Mouse (Mus musculus) embryo, embryonic 9.5 days (tissue): ENCODE measurements around the gene Bcar3.

Source experiments
- DNase-seq: peaks from one replicate; pipeline ENCODE4 v3.0.0-alpha.2; 2017; ENCODE audit errors: extremely low spot score

Bcar3 gene

DNA sequence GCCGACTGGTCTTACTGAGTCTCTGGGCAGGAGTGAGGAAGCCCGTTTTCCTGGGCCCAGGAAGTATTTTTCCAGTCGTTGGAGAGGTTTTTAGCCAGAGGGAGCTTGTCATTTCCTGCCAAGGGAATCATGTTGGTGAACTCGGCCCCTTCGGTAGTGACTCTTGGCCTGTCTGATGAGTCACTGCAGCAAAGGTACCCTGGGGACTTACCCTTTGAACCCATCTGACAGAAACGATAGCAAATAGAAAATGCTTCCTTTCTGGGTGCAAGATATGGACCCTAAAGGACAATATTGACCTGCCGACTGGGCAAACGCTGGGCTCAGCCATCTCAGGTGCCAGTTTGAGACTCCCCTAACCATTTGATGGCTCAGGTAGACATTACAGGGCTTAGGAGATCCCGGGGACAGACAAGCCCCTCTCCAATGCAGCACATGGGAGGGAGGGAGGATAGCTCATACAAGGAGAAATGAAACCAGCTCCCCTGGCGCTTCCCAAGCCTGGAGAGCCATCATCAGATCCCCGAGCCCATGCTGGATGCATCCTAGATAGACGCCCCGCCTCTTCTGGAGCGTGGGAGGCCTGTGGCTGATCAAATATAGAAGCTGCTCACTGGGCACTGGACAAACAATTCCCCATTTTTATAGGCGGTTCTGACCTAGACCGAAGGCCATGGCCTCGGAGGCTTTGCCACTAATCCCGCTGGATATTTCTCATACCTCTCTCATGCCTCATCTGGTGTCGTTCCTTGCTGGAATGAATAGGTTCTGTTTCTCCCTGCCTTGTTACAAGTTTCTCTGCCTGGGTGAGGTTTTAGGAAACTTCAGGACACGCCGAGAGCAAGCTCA, 188.2 kb downstream of the Bcar3 start:
- no peak for DNase-seq

DNA sequence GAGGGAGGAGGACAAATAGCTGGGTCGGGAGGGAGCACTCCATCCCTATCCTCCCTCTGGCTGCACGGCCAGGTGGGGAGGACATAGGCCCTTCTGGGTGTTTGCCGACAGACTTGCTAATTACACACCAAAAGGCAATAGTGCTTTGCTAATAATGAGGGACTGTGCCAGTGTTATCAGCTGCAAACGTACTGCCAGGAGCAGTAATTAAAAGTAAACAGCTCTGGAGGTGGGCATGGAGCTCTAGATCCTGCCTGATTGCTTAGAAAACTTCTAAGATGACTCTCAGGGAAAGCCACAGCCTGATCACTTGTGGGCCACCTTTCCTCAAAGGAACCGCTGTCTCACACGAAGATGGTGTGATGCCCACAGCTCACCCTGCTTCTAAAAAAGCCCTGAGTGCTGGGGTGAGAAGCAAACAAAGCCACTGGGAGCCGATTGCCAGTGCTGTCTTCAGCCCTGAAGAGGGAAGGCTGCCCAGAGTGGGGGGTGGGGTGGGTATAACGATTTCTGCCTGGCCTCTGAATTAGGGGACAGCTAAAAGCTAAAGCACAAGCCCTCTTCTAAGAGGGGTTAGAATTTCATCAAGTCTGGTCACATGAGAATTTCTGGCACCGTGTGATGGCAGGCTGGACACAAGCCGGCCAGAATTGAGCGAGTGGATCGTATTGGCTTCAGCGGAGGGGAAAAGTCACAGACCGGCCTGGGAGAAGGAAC, 189.3 kb downstream of the Bcar3 start:
- peak; percentile 32 for DNase-seq

DNA sequence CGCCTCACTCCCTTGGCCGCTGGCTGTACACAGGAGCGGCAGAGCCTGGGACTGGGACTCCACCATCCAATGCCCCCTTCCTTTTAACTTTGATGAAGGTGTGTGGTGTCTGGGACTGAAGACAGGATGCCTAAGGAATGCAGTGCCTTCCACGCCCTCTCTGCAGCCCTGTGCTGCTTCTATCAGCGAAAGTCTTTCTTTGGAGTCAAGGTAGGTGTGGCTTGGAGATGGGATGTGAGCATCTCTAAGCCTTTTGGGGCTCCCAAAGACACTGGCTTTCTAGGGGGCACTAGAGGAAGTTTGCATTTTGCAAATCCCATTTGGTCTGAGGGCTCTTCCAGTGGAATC, 189.8 kb downstream of the Bcar3 start:
- no peak for DNase-seq

DNA sequence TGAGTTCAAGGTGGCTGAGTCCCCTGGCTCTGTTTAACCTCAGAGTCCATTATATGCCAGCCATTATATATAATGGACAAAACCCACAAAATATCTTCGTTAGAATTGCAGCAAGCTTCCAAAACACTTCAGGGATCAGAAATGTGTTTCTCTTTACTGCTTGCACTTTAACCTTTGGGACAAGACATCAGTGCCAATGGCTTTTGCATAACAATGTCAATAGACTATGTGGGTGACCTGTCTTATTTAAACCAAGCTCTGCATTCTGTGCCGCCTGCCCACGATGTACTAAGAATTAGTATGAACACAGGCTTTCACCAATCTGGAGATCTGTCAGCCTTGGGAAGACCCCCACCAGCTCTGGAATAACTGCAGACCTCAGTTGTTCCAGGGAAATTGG, 190.4 kb downstream of the Bcar3 start:
- DNase-seq = no peak

DNA sequence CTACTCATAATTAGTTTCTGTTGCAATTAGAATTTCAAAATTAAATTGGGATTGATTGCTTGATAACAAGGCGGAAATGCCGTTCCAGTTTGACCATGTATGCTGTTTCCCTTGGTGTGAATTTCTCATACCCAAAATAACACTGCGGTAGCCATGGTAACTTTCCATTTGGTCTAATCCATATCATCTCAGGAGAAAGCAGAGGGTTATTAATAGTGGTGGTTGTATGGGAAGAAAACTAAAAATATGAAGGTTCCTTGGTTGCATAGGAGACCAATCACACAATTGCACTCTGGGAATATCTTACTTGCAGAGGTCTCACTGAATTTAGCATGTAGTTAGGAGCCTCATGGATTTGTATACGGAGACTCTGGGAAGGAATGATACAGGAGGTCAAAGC, 191.8 kb downstream of the Bcar3 start:
- no peak for DNase-seq

DNA sequence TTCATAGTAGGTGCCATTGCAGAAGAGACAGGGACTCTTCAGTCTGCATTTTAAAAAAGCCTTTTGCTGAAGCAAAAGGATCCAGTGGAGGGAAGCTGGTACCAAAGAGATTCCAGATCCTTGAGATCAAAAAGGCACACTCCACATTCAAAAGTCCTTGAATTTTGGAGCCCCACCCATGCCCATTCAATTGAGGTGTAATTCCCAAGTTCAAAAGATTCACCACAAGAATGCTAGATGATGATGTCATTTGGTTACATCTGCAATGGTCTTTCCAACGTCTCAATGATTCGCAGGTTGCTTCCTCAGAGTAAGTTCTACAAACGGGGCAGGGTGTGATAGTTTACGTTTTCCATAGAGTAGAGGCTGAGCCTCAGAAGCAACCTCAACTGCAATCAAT, 192.3 kb downstream of the Bcar3 start:
- DNase-seq = no peak

DNA sequence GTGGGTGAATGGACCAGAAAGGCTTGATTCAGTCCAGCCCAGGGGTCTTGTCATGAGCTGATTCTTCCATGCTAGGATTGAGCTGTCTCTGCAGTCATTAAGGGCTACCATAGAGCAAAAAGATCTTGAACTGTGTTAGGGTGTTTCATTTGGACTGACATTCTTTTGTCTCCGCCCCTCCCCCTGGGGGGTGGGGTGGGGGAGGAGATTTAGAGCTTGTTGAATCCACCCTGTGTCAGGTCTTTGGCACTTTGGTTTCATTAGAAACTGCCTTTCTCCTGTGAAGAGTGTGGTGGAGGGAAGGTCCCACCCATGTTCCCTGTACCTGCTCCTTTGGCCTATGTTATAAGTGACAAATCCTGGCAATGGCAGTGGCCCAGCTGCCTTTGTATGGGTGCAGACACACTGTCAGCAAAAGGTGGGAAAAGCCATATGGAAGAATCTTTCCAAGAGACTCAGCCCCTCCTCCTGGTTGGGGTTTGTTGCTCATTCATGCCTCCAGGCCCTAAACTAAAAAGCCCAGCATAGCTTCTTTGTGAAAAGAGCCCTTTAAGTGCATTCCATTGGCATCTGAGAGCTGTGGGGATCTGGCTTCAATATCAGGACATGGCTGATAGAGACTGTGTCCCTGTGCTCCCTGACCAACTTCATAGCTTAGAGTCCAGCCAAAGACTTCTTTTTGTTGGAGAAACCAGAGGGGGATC, 194.3 kb downstream of the Bcar3 start:
- DNase-seq = peak; percentile 37

DNA sequence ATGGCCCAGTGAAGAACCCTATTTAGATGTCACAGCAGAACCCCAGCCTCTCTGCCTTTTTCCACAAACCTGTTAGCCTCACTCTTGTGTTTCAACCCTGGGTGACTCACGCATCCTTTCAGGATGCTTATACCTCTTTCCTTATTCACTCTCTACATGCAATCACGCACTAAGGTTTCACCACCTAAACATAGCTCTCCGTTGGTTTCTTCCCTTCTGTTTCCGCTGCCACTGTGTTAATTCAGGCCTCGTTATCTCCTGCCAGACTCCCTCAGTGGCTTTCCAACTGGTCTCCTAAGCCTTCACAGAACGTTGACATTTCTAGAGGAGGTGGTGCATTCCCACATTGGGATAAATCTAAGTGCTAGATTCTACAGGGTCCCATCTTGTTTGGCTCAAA, 196.6 kb downstream of the Bcar3 start:
- no peak for DNase-seq

DNA sequence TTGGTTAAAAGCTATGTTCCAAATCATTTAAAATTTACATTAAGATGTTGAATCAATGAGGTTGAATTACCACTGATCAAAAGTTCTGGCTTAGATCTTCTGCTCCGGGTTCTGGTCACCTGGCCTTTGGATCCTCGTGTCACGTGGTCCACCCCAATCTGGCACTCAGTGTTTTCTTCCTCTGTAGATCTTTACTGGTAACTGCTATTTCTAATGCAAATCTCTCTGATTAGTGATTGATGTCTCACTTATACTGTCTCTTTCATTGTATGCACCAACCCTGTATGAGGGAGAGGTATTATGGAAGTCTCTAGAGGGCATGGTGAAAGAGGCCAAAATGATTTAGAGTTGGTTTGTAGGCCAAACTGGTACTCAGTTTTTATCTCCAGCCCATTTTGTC, 198.1 kb downstream of the Bcar3 start:
- DNase-seq = no peak

DNA sequence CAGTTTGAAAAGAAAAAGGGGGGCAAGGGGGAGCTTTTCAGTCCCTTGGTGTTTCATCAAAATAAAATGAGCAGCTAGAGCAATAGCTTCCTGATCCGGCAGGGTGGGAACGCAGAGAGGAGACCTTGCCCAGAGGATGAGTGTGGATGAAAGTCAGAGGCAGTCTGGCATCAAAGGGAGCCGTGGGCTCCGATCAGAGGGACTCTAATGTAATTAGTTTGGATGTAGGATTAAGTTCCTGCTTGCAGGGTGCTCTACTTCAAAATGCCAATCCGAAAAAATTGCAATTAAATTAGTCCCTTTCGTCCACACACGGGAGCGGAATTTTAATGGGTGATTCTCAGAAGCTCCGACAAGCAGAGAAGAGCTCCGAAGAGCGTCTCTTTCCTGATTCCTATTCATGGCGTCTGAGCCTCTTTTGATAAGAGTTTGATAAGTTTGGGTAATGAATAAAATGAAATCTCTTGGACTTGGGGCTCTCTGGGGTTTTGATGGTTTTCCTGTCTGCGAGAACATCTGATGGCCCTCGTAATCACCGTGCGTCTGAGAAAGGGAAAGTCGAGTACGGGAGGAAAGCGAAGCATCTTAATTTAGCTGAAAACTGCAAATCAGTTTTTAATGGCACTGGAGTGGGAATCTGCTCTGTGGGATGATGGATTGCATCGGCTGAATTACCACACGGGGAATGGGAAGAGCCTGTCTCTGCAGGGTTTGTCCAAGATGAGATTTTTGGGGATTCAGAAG, 199.1 kb downstream of the Bcar3 start:
- no peak for DNase-seq

DNA sequence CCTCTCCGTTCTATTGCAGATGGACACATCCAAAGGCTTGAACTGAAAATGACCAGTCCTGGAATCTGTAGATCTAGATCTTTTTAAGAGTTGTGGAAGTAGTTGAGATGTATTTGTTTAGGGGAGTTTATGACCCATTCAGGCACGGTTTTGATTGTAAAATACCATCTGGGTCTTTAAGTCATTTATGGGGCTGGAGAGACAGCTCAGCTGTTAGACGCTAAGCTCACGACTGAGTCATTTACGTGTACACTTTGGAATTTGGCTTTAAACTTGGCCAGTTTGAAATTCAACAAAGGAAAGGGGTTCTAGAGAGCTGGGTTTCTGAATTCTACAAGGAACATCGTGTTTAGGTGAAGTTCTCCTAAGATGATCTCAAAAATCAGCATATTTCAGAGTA, 200.8 kb downstream of the Bcar3 start:
- no peak for DNase-seq

DNA sequence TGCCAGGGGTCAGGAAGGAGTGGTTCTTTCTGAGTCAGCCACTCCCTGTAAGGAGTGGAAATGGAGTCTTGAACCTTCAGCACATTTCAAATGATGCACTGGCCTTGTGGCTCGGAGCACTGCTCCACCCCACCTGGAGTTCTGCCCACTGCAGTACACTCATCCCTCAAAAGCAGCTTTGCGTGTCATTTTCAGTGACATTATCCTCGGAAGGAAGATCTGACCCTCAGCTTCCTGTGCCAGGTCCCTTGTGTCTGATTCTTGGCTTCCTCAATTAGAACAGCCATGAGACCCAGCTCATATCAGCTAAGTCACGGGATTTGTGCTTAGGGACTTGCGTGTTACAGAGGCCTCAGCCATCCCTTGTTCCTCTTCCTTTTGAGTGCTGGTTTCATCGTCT, 203.9 kb downstream of the Bcar3 start:
- no peak for DNase-seq

DNA sequence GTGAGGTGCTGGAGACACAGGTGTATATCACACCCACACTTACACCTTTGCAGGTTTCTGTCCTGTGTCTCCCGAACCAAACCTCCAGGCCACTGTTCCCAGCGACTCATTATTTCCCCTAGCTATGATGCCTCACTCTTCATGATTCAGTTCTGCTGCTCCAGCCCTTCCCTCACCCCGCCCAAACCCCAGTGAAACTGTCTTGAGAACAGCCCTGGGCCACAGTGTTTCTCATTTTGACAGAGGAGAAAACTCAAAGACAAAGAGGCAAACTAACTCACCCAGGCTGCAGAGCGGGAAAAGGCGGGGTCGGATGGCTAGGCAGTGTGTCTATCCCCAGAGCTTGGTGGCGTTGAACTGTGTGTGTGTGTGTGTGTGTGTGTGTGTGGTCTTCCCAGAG, 204.6 kb downstream of the Bcar3 start:
- no peak for DNase-seq

DNA sequence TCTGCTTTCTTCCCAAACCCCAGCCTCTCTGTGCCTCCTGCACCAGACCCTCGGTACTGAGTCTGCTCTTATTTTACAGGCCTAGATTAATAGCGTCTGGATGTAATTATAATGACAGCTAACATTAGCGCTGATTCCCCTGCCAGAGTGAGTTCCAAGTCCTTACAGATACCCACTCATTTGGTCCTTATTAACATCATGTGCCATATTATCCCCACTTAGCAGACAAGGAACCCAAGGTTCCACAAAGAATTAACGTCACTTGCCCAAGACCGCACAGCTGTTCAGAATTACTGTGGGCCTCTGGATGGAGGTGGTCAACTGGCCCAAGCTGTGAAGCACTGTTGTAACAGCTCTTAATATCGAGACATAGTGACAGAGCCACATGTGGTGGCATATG, 205.7 kb downstream of the Bcar3 start:
- no peak for DNase-seq

DNA sequence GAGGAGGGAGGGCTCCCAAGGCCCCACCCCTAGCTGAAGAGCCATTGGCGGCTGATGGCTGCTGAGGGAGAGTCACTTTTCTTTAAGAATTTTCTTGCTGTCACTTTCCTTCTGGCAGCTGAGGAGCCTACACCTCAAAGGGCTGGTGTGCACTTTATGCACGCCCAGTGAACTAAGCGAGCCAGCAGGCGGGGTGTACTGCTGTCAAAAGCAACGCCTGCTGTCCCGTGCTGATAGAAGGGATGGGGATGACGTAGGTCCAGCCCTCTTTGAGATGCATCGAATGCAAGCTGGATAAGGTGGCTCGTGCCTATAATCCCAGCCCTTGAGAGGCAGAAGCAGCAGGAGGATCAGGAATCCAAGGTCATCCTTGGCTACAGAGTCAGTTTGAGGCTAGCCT, 207.0 kb downstream of the Bcar3 start:
- no peak for DNase-seq

DNA sequence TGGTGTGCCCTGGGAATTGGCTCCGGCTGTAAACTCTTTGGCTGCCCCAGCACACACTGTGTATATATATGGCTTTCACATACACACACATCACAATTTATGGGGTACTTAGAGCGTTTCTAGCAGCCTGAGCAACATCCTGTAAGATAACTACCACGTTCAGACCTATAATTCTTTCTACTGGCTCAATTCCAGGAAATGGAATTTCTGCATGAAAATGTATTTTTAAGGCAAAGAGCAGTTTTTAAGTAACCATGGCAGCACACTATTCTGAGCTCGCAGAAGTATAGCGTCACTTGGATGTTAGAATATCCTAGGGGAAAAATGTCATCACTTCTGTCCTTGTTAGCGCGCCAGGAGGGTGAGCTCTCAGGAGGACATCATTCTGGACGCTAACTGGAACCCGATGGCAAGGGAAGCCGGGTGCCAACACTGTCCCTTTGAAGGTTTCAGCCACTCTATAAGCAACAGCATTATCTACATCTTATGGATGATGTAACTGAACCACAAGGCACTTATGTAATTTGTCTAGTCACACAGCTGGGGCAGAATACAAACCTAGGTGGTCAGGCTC, 212.5 kb downstream of the Bcar3 start:
- DNase-seq = no peak

DNA sequence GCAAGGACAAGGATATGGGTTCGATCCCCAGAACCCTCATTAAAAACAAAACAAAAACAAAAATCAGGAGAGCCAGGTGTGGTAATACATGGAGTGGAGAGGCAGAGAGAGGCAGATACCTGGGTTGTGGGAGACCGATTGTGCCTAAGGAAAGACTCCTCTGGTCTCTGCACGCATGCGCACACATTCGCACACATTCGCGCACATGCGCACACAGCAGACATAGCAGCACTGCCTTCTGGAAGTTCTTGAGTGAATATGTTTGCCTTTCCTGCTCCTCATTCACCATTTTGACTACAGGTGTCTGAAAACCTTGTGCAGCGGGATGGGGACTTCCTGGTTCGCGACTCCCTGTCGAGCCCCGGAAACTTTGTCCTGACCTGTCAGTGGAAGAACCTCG, 213.9 kb downstream of the Bcar3 start:
- no peak for DNase-seq

DNA sequence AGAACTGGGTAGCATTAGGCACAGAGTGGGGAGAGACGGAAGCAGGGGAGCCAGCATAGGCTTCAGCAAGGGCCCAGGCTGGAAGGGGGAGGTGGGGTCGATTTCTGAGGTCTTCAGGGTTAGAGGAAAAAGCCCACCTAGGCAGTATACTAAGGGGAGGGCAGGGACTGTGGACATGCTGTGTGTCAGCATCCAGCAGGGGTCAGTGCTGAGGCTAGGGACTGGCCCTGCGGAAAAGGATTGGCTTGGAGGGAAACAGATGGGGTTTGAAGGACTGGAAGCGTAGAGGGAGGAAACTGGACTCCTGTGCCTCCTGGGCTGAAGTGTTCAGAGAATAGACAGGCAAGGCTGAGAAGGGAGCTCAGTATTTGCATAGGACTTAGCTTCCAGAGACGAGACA, 215.1 kb downstream of the Bcar3 start:
- peak; percentile 72 for DNase-seq

DNA sequence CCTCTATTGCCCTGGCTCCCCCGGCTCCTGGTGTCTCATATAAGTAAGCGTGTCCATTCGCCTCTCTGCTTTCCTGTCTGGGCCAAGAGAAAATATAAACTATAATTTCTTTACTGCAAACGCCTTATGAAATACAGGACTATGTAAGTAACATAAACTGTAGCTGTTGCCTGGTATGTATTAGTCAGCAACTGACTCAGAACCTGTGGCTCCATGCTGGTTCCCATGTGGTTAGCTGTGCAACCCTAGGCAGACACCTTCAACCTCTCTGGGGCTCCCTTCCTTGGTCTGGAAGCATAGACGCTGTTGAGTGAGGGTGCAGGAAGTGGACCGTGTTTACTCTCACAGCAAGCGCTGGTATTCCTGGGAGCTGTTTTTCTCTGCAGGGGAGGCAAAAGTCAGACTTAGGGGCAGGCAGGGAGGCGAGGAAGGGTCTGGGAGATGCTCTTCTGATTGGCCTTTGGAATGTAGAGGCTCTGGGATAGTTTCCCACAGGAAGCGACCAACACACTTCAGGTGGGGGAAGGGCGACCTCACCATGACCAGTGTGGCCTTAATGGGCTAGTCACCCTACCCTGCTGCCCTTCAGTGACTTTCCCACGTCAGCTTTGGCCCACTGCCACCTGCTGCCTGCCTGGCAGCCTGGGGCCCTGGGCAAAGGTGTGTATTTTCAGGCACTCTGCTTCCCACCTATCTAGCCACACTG, 215.8 kb downstream of the Bcar3 start:
- no peak for DNase-seq

DNA sequence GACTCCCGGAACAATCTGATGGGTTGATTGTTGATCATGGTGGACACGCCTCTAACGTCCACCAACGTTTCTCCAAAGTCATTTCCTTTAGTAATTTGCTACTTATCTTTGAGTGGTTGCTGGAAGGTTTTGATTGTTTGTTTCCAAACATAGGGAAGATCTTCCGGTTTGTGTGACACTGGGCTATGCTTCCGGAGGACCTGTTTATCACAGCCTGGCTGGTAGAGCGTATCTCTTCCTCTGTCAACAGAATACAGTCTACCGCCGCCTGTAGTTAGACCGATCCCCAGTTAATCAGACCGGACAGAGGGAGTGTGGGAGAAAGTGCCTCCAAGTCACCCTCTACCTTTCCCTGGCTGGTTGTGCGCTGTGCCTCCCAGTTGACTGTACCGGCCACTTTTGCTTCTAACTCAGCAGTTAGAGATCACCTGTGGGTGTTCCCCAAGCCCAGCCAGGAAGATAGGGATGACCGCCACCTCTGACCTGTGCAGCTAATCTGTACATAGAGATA, 216.4 kb downstream of the Bcar3 start:
- no peak for DNase-seq

DNA sequence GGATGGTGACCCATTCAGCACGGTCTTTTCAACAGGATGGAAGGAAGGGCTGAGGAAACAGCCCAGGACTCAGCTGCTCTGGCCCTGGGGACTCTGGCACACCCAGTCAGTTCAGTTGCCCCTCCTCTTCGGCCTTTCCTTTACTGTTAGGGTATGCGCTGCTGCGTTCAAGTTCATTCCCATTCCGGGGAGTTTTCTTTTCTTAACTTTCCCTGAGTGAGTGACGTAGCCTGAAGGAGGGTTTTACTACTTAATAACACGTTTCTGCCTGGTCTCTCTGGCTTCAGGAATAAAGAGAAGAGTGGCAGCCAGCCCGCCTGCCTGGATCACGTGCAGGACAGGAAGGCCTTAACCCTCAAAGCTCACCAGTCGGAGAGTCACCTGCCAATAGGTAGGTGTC, 217.0 kb downstream of the Bcar3 start:
- no peak for DNase-seq
